Mouse (Mus musculus): ENCODE results near the gene Grpr. TPM values are rescaled to one million over a fixed set of nuclear protein-coding genes. Genes with fewer than 3 reads are reported as not detected.

Grpr gene
- 2.0 and 6.4 TPM in 2 replicates for polyA plus RNA-seq (2014; fragmentation: Nextera tagmentation; extraction: Ambion mirVana)

GRCm38 (mm10) chrX:163549666-163550065 lies at the start of gene Grpr:
Gene Grpr, minus strand, starts transcription at chrX:163549677.
- Histone ChIP-seq H3K27ac (ENCODE audit: low read depth, low read length) (no peak within 1 kb of the TSS), H3K9me3 (ENCODE audit: control insufficient read depth, low read length) (no peaks in the 10 kb centered on the region), H3K4me2 (ENCODE audit: low read depth, low read length) (no peak within 1 kb of the TSS), H3K27me3 (ENCODE audit: control insufficient read depth, insufficient read depth, low read length) (no peaks in the 10 kb centered on the region), H3K9ac (replicated peaks; ENCODE audit: low read depth, low read length) (no peak within 1 kb of the TSS), H3K4me3 (ENCODE audit: low read depth, low read length) (no peak within 1 kb of the TSS), H3K4me1 (ENCODE audit: control insufficient read depth, insufficient read depth, low read length) (no peaks in the 10 kb centered on the region), H3K36me3 (ENCODE audit: control insufficient read depth, insufficient read depth, low read length) (no peaks in the 10 kb centered on the region)
- 19% methylated on average over 7 of the region's 7 CpGs for WGBS
- peak; percentile 97 for ATAC-seq (ENCODE audit: low read depth)

DNA sequence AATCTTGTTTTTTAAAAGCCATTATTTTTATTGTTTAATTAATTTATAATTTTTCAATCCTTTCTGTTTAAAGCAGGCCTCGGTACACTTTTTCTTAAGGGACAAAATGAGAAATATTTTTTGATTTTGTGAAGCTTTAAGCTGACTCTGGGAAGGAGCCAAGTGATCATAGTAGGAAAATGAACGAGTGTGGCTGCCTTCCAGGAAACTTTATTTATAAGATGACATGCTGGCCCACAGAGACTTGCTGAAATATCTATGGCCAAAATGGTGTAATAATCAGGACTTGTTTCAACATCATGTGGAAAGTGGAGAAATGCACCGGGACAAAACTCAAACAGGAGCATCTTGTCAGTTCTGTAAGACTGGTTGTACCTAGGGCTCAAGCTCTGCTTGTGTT lies 11.0 kb upstream of the Grpr start:
- H3K27ac ChIP-seq (ENCODE audit: low read depth, low read length), result no peak overlapping the region
- H3K4me2 ChIP-seq (ENCODE audit: low read depth, low read length), result no peak overlapping the region
- H3K36me3 ChIP-seq (ENCODE audit: control insufficient read depth, insufficient read depth, low read length), result no peaks in the 10 kb centered on the region
- 81% methylated on average over 3 of the region's 3 CpGs for WGBS
- H3K9me3 ChIP-seq (ENCODE audit: control insufficient read depth, low read length), result no peaks in the 10 kb centered on the region
- no peak overlapping the region for H3K4me3 ChIP-seq (ENCODE audit: low read depth, low read length)
- H3K9ac ChIP-seq (replicated peaks; ENCODE audit: low read depth, low read length), result no peak overlapping the region
- no peaks in the 10 kb centered on the region for H3K4me1 ChIP-seq (ENCODE audit: control insufficient read depth, insufficient read depth, low read length)
- H3K27me3 ChIP-seq (ENCODE audit: control insufficient read depth, insufficient read depth, low read length), result no peaks in the 10 kb centered on the region
- no peak for ATAC-seq (ENCODE audit: low read depth)

GRCm38 (mm10) chrX:163547042-163547441 lies 2.4 kb downstream of the Grpr start:
- no peak overlapping the region for H3K4me2 ChIP-seq (ENCODE audit: low read depth, low read length)
- no peak overlapping the region for H3K27ac ChIP-seq (ENCODE audit: low read depth, low read length)
- no peak for ATAC-seq (ENCODE audit: low read depth)
- H3K4me3 ChIP-seq (ENCODE audit: low read depth, low read length), result no peak overlapping the region
- 71% methylated on average over 5 of the region's 5 CpGs for WGBS
- H3K9me3 ChIP-seq (ENCODE audit: control insufficient read depth, low read length), result no peaks in the 10 kb centered on the region
- H3K36me3 ChIP-seq (ENCODE audit: control insufficient read depth, insufficient read depth, low read length), result no peaks in the 10 kb centered on the region
- H3K4me1 ChIP-seq (ENCODE audit: control insufficient read depth, insufficient read depth, low read length), result no peaks in the 10 kb centered on the region
- H3K27me3 ChIP-seq (ENCODE audit: control insufficient read depth, insufficient read depth, low read length), result no peaks in the 10 kb centered on the region
- H3K9ac ChIP-seq (replicated peaks; ENCODE audit: low read depth, low read length), result no peak overlapping the region

DNA sequence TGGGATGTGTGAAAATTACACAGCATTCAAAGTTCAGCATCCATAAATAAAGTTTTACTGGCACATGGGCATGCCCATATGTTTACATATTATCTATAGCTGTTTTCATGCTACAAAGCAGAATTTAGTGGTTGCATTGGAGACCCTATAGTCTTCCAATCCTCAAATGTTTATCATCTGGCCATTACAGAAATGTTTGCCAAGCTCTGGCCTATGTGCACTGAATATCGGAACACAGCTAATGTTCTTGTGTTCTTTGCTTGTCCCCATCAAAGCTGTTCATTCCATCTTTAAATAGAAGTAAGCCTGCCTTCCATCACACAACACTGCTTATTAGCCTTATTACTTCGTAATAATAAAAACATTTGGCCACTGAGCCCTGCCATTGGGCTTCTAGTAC lies 16.6 kb downstream of the Grpr start:
- H3K36me3 ChIP-seq (ENCODE audit: control insufficient read depth, insufficient read depth, low read length), result no peaks in the 10 kb centered on the region
- no peak overlapping the region for H3K9ac ChIP-seq (replicated peaks; ENCODE audit: low read depth, low read length)
- no peak overlapping the region for H3K4me3 ChIP-seq (ENCODE audit: low read depth, low read length)
- WGBS, result 71% methylated on average over 2 of the region's 2 CpGs
- no peak overlapping the region for H3K4me2 ChIP-seq (ENCODE audit: low read depth, low read length)
- no peaks in the 10 kb centered on the region for H3K9me3 ChIP-seq (ENCODE audit: control insufficient read depth, low read length)
- no peak for ATAC-seq (ENCODE audit: low read depth)
- H3K4me1 ChIP-seq (ENCODE audit: control insufficient read depth, insufficient read depth, low read length), result no peaks in the 10 kb centered on the region
- H3K27ac ChIP-seq (ENCODE audit: low read depth, low read length), result no peak overlapping the region
- no peaks in the 10 kb centered on the region for H3K27me3 ChIP-seq (ENCODE audit: control insufficient read depth, insufficient read depth, low read length)

DNA sequence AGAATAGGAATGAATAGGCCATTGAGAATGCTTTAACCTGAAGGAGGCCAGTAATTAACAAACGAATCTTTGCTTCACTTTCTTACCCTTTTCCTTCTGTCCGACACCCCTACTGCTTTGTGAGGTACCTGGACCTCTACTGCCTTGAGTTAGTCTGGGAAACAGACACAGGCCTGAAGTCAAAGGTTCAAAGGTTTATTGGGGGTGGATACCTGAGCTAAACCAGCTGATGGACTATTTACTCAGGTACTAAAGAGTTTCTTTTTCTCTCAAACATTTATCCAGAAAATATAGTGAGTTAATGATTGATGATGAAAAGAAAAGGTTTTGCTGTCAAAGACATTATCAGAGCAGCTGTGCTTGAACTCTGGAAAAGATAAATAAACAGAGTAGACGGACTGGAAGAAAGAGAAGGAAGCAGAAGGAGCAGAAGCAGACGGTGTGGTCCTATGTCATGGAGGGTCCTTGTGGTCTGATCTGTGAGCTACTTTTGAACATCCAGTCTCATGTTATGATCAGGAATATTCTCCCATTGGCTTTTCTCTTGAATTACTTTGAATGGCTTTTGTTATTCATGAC lies 30.4 kb downstream of the Grpr start:
- Histone ChIP-seq H3K4me1 (ENCODE audit: control insufficient read depth, insufficient read depth, low read length) (no peaks in the 10 kb centered on the region), H3K4me3 (ENCODE audit: low read depth, low read length) (no peak overlapping the region), H3K4me2 (ENCODE audit: low read depth, low read length) (no peak overlapping the region), H3K9ac (replicated peaks; ENCODE audit: low read depth, low read length) (no peak overlapping the region), H3K9me3 (ENCODE audit: control insufficient read depth, low read length) (no peaks in the 10 kb centered on the region), H3K27ac (ENCODE audit: low read depth, low read length) (no peak overlapping the region), H3K36me3 (ENCODE audit: control insufficient read depth, insufficient read depth, low read length) (no peaks in the 10 kb centered on the region), H3K27me3 (ENCODE audit: control insufficient read depth, insufficient read depth, low read length) (no peaks in the 10 kb centered on the region)
- WGBS, result 86% methylated on average over 4 of the region's 4 CpGs
- no peak for ATAC-seq (ENCODE audit: low read depth)

- 20% methylated on average over 2 of the region's 2 CpGs for WGBS
- H3K4me3 ChIP-seq (ENCODE audit: low read depth, low read length), result no peak overlapping the region
- no peak overlapping the region for H3K4me2 ChIP-seq (ENCODE audit: low read depth, low read length)
- H3K9ac ChIP-seq (replicated peaks; ENCODE audit: low read depth, low read length), result no peak overlapping the region
- H3K4me1 ChIP-seq (ENCODE audit: control insufficient read depth, insufficient read depth, low read length), result no peaks in the 10 kb centered on the region
- H3K27ac ChIP-seq (ENCODE audit: low read depth, low read length), result no peak overlapping the region
- H3K9me3 ChIP-seq (ENCODE audit: control insufficient read depth, low read length), result no peaks in the 10 kb centered on the region
- no peaks in the 10 kb centered on the region; the same call in 1 of the 2 replicates for H3K27me3 ChIP-seq (ENCODE audit: control insufficient read depth, insufficient read depth, low read length)
- ATAC-seq (ENCODE audit: low read depth), result no peak
- no peaks in the 10 kb centered on the region for H3K36me3 ChIP-seq (ENCODE audit: control insufficient read depth, insufficient read depth, low read length)
Measured at GRCm38 (mm10) chrX:163511766-163512165, 37.7 kb downstream of the Grpr start.

- H3K27ac ChIP-seq (ENCODE audit: low read depth, low read length), result no peak overlapping the region
- no peak overlapping the region for H3K9ac ChIP-seq (replicated peaks; ENCODE audit: low read depth, low read length)
- H3K4me1 ChIP-seq (ENCODE audit: control insufficient read depth, insufficient read depth, low read length), result no peaks in the 10 kb centered on the region
- no peak overlapping the region for H3K4me3 ChIP-seq (ENCODE audit: low read depth, low read length)
- no peaks in the 10 kb centered on the region for H3K9me3 ChIP-seq (ENCODE audit: control insufficient read depth, low read length)
- no peaks in the 10 kb centered on the region for H3K36me3 ChIP-seq (ENCODE audit: control insufficient read depth, insufficient read depth, low read length)
- no peak overlapping the region for H3K4me2 ChIP-seq (ENCODE audit: low read depth, low read length)
- 82% methylated on average over 3 of the region's 3 CpGs for WGBS
- no peaks in the 10 kb centered on the region for H3K27me3 ChIP-seq (ENCODE audit: control insufficient read depth, insufficient read depth, low read length)
- no peak for ATAC-seq (ENCODE audit: low read depth)
Measured at GRCm38 (mm10) chrX:163502088-163502487, 47.4 kb downstream of the Grpr start.

Other genes starting within 250 kb of the Grpr start
- 3.6 and 6.2 TPM in 2 replicates for gene Rnf138rt1, start 211.7 kb upstream of the Grpr start, polyA plus RNA-seq (2014; fragmentation: Nextera tagmentation; extraction: Ambion mirVana)

Measured in neural tube, embryonic 14.5 days (tissue).